Mouse (Mus musculus): ENCODE results near the gene Prrc2a. TPM values are rescaled to one million over a fixed set of nuclear protein-coding genes. Genes with fewer than 3 reads are reported as not detected.

Prrc2a gene
- polyA plus RNA-seq, 1 experiment: 269 TPM

DNA sequence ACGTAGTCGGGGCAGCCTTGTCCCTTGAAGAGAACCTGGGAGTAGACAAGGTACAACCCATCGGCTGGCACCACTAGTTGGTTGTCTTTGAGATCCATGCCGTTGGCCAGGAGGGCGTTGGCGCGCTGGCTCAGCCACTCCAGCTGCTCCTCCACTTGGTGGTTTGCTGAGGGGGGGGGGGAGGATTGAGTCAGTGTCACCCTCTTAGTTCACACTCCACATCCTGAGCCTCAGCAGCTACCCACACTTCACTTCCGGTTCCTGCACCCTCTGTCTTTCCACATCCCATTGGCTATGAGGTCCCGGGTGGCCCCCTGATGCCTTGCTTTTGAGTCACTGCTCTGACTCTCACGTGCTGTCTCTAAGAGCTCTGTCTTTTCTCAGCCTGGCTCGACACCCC, 35.7 kb upstream of the Prrc2a start:
- Histone ChIP-seq H3K27ac (ENCODE audit: insufficient read depth, low read length) (no peak overlapping the region), H3K4me1 (ENCODE audit: control insufficient read depth, insufficient read depth, low read length) (no peaks in the 10 kb centered on the region), H3K4me3 (ENCODE audit: insufficient read depth, low read length) (no peak overlapping the region)
- TF ChIP-seq CTCF (IDR thresholded peaks at IDR 0.05; ENCODE audit: extremely low read depth, insufficient read depth, low read length): no peak
- no peak for TF ChIP-seq POLR2A (IDR thresholded peaks at IDR 0.05; ENCODE audit: extremely low read depth, insufficient read depth, low read length)

DNA sequence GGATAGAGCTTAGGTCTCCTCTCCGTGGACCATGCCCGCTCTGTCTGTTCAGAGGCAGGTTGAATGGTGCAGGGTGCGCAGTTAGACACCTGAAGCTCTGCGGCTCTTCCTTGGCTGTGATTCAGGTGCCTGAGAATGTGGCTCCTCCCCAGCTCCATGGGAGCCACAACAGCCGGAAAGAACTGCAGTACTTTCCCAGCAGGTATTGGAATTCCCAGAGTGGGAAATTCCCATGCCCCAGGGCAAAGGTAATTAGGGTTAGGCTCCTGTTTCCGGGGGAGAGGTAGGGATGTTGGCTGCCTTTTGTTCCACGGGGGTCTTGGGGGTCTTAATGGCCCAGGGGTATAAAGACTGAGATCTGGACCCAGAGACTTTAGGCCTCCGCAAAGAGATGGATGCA, 34.2 kb upstream of the Prrc2a start:
- TF ChIP-seq POLR2A (IDR thresholded peaks at IDR 0.05; ENCODE audit: extremely low read depth, insufficient read depth, low read length) (no peak), CTCF (IDR thresholded peaks at IDR 0.05; ENCODE audit: extremely low read depth, insufficient read depth, low read length) (no peak)
- no peak overlapping the region for H3K4me3 ChIP-seq (ENCODE audit: insufficient read depth, low read length)
- no peaks in the 10 kb centered on the region for H3K4me1 ChIP-seq (ENCODE audit: control insufficient read depth, insufficient read depth, low read length)
- no peak overlapping the region for H3K27ac ChIP-seq (ENCODE audit: insufficient read depth, low read length)

DNA sequence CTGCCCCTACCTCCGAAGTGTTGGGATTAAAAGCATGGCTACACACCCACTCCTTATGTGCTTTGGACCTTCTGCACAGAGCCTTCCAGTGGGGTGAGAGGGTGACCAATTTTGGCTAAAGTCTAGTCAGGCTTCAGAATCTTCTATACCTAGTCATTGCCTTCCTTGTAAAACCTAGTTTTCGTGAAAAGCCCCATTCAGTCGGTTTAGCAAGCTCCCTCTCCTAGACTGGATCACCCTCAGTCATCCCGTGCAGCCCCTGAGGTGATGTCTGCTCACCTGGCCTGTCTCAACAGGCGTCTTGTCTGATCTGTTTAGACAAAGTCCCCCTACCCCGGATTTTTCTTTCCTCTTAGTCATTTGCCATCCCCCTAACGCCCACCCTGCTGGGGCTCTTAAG, 33.3 kb upstream of the Prrc2a start:
- TF ChIP-seq CTCF (IDR thresholded peaks at IDR 0.05; ENCODE audit: extremely low read depth, insufficient read depth, low read length): no peak
- no peak for TF ChIP-seq POLR2A (IDR thresholded peaks at IDR 0.05; ENCODE audit: extremely low read depth, insufficient read depth, low read length)
- no peak overlapping the region for H3K27ac ChIP-seq (ENCODE audit: insufficient read depth, low read length)
- no peak overlapping the region for H3K4me3 ChIP-seq (ENCODE audit: insufficient read depth, low read length)
- no peaks in the 10 kb centered on the region for H3K4me1 ChIP-seq (ENCODE audit: control insufficient read depth, insufficient read depth, low read length)

DNA sequence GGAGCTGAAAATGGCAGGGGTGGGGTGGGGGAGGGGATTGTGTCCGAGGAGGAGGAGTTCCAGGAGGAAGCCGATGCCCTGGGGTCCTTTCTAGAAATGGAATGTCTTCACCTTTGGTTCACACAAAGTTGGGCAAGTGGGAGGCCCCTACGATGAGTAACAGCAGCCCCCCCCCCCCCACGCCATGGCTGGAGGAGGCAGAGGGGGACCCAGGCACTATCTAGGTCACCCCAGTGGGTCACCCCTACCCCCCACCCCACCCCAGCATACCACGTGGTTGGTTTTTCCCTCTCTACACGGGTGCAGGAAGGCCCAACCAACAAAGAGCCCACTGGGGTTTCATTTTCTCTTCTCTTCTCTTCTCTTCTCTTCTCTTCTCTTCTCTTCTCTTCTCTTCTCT, 32.4 kb upstream of the Prrc2a start:
- no peak overlapping the region for H3K27ac ChIP-seq (ENCODE audit: insufficient read depth, low read length)
- TF ChIP-seq CTCF (IDR thresholded peaks at IDR 0.05; ENCODE audit: extremely low read depth, insufficient read depth, low read length) (no peak), POLR2A (IDR thresholded peaks at IDR 0.05; ENCODE audit: extremely low read depth, insufficient read depth, low read length) (no peak)
- no peak overlapping the region for H3K4me3 ChIP-seq (ENCODE audit: insufficient read depth, low read length)
- H3K4me1 ChIP-seq (ENCODE audit: control insufficient read depth, insufficient read depth, low read length): no peaks in the 10 kb centered on the region

DNA sequence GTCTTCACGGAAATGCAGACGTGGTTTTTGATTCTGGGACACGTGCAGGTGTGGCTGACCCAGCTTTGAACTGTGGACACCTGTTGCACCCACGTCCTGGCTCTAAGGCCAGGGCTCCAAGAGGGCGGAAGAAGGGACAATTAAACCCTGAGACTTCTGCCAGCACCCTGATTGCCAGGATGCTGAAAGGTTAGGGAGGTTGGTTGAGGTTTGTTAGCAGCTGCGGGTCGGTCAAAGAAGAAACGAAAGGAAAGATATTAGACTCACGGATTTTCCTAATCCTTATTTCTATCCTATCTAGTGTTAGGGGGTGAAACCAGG, 31.6 kb upstream of the Prrc2a start:
- no peak overlapping the region for H3K27ac ChIP-seq (ENCODE audit: insufficient read depth, low read length)
- no peak overlapping the region for H3K4me3 ChIP-seq (ENCODE audit: insufficient read depth, low read length)
- no peak for TF ChIP-seq CTCF (IDR thresholded peaks at IDR 0.05; ENCODE audit: extremely low read depth, insufficient read depth, low read length)
- TF ChIP-seq POLR2A (IDR thresholded peaks at IDR 0.05; ENCODE audit: extremely low read depth, insufficient read depth, low read length): no peak
- H3K4me1 ChIP-seq (ENCODE audit: control insufficient read depth, insufficient read depth, low read length): no peaks in the 10 kb centered on the region

DNA sequence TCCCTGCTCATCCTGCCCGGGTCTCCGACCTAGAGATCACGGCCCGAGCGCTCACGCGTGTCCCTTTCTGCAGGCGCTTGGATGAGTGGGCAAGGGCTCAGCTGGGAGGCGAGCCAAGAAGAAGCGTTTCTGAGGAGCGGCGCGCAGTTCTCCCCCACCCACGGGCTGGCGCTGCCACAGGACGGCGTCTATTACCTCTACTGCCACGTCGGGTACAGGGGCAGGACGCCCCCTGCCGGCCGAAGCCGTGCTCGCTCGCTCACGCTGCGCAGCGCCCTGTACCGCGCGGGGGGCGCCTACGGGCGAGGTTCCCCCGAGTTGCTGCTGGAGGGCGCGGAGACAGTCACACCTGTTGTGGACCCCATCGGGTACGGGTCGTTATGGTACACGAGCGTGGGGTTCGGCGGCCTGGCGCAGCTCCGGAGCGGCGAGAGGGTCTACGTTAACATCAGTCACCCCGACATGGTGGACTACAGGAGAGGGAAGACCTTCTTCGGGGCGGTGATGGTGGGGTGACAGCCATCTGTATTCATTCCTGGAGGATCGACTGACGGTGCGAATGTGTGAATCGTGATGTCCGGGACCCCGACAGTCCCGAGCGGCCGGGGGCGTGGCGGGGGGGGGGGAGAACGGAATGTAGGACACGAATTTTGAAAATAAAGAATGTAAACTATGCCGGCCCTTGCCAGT, 31.1 kb upstream of the Prrc2a start:
- Histone ChIP-seq H3K4me1 (ENCODE audit: control insufficient read depth, insufficient read depth, low read length) (no peaks in the 10 kb centered on the region), H3K27ac (ENCODE audit: insufficient read depth, low read length) (no peak overlapping the region), H3K4me3 (ENCODE audit: insufficient read depth, low read length) (0 out of 2 replicates have a peak overlapping the region, but pooled peaks have one; percentile 13)
- no peak for TF ChIP-seq POLR2A (IDR thresholded peaks at IDR 0.05; ENCODE audit: extremely low read depth, insufficient read depth, low read length)
- peak; percentile 56 for TF ChIP-seq CTCF (IDR thresholded peaks at IDR 0.05; ENCODE audit: extremely low read depth, insufficient read depth, low read length)

DNA sequence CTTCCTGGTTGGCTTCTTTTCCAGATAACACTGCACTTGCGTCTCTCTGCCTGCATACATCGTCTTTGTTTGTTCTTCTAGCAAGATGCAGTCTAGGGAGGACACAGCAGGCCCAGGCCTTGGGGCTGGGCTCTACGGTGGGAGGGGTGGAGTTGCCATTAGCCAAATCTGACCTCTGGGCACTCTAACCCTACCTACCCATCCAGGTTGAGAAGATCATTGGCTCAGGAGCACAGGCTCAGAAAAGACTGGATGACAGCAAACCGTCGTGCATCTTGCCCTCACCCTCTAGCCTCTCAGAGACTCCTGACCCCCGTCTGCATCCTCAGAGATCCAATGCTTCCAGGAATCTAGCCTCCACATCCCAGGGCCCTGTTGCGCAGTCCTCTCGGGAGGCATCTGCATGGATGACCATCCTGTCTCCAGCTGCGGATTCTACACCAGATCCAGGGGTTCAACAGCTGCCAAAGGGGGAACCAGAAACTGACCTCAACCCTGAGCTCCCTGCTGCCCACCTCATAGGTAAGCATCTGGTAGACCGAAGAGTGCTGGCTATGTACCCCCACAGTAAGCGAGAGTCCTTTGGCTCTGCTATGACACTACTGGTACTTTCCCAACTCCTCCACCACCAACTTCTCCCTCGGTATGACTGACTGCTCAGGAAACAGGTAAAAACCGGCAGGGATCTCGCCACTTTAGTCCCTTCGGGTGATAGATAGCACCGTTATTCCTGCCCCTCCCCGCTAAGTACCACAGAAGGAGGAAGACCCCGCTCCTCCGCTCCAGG, 30.3 kb upstream of the Prrc2a start:
- TF ChIP-seq POLR2A (IDR thresholded peaks at IDR 0.05; ENCODE audit: extremely low read depth, insufficient read depth, low read length) (no peak), CTCF (IDR thresholded peaks at IDR 0.05; ENCODE audit: extremely low read depth, insufficient read depth, low read length) (no peak)
- Histone ChIP-seq H3K4me3 (ENCODE audit: insufficient read depth, low read length) (no peak overlapping the region), H3K4me1 (ENCODE audit: control insufficient read depth, insufficient read depth, low read length) (no peaks in the 10 kb centered on the region)

DNA sequence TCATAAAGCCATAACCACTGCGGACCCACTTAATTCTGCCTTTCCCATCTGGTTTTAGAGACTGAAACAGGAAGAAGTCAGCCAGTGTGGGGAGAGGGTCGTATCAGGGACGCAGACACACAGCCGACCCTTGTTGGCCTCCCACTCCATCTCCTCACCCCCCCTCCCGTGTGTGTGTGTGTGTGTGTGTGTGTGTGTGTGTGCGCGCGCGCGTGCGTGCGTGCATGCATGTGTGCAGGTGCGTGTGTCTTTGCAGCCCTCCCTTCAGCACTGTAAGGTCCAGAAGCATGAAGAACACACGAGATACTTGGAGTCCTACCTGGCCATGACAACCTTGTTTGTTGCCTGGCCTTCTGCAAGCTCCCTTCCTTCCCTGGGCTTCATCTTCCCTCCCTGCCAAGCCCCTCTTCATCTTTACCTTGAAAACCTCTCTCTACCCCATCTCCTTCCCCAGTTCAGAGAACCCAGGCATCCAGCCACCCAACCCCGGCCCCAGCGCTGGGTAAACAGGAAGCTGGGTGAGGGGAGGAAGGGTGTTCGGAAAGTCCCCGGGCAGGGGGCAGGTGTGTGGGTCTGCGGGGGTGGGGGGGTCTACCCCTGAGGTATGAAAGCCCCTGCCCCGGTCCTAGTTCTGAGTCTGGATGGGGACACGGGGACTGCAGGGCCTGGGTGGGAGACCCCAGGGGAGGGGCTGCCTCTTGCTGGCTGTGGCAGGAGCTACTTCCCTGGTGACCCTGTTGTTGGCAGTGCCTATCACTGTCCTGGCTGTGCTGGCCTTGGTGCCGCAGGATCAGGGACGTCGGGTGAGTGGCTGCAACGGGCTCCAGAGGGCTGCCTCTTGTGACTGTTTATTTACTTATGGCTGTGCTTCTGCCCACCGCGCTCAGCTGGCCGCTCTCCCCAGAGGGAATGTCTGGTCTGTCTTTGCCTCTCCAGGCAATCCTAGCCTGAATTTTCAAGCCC, 29.5 kb upstream of the Prrc2a start, which contains the start of gene Ltb:
Gene Ltb (plus strand): TSS at position 559 of the 963 bp plus-strand sequence.
- Histone ChIP-seq H3K4me3 (ENCODE audit: insufficient read depth, low read length) (no peak within 1 kb of the TSS), H3K4me1 (ENCODE audit: control insufficient read depth, insufficient read depth, low read length) (no peaks in the 10 kb centered on the region)
- no peak for TF ChIP-seq CTCF (IDR thresholded peaks at IDR 0.05; ENCODE audit: extremely low read depth, insufficient read depth, low read length)

More for the DNA sequence above, 30.3 kb upstream of the Prrc2a start:
- no peak overlapping the region for H3K27ac ChIP-seq (ENCODE audit: insufficient read depth, low read length)

DNA sequence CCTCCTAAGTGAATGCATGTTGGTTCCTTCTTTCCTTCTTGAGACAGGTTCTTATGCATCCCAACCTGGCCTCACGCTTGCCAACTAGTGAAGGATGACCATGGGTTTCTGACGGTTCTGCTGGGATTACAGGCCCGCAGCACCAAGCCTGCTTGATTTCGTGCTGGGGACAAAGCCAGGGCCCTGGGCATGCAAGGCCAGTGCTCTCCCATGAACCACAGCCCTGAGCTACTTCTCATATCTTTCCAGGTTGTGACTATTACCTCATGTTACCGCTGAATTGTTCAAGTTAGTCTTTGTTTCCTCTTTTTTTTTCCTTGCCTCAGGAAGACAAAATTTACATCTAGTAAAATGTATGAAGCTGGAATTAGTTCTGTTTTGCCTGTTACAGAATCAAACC, 28.2 kb upstream of the Prrc2a start:
- TF ChIP-seq POLR2A (IDR thresholded peaks at IDR 0.05; ENCODE audit: extremely low read depth, insufficient read depth, low read length) (no peak), CTCF (IDR thresholded peaks at IDR 0.05; ENCODE audit: extremely low read depth, insufficient read depth, low read length) (no peak)
- Histone ChIP-seq H3K27ac (ENCODE audit: insufficient read depth, low read length) (no peak overlapping the region), H3K4me3 (ENCODE audit: insufficient read depth, low read length) (no peak overlapping the region), H3K4me1 (ENCODE audit: control insufficient read depth, insufficient read depth, low read length) (no peaks in the 10 kb centered on the region)

More for the DNA sequence above, 29.5 kb upstream of the Prrc2a start, which contains the start of gene Ltb:
- H3K27ac ChIP-seq (ENCODE audit: insufficient read depth, low read length): no peak within 1 kb of the TSS
